Comparison of ENCODE assay signal across 9 mouse cellular contexts in genomic region chr5:120710161-120710825, GRCm38 (mm10). TPM values are rescaled to one million over a fixed set of nuclear protein-coding genes. Genes with fewer than 3 reads are reported as not detected.
DNase-seq lines count a peak whose midpoint lies in the region; ATAC-seq and TF ChIP-seq lines count a peak whose summit lies in the region.
"Had no signal": no experiment of that assay in that cellular context is flagged by ENCODE, and none has a peak within 500 bp of the region (broad histone marks: within the 10 kb centered on the region; RNA-seq: fewer than 3 reads in every experiment).

No protein-coding gene starts in this region.

- no peaks in the 10 kb centered on the region for H3K36me3 ChIP-seq in embryonic facial prominence, embryonic 10.5 days (replicated peaks)
- no peaks in the 10 kb centered on the region for H3K36me3 ChIP-seq in hindbrain, postnatal 0 days (ENCODE audit: insufficient read depth, low read length)
- no peaks in the 10 kb centered on the region for H3K36me3 ChIP-seq in midbrain, embryonic 13.5 days

- peak overlapping the region; percentile 96 for H3K9ac ChIP-seq in hindbrain, postnatal 0 days (replicated peaks; ENCODE audit: low read length)
- peak overlapping the region; percentile 92 for H3K9ac ChIP-seq in midbrain, embryonic 13.5 days (replicated peaks)

- TF ChIP-seq CTCF in brain, embryonic 14.5 days (IDR thresholded peaks at IDR 0.05; ENCODE audit: borderline replicate concordance, extremely low read depth, insufficient read depth, insufficient read length): no peak
- no peak; the same call in 1 of the 2 replicates for TF ChIP-seq CTCF in hindbrain, postnatal 0 days (IDR thresholded peaks at IDR 0.05; ENCODE audit: low read depth)

- peaks cover 34% of the 10 kb centered on the region for H3K4me1 ChIP-seq in embryonic facial prominence, embryonic 10.5 days
- peaks cover 19% of the 10 kb centered on the region for H3K4me1 ChIP-seq in hindbrain, postnatal 0 days (ENCODE audit: insufficient read depth, low read length)
- H3K4me1 ChIP-seq in midbrain, embryonic 13.5 days (replicated peaks): peaks cover 66% of the 10 kb centered on the region

- no peaks in the 10 kb centered on the region for H3K9me3 ChIP-seq in embryonic facial prominence, embryonic 10.5 days
- no peaks in the 10 kb centered on the region for H3K9me3 ChIP-seq in hindbrain, postnatal 0 days (ENCODE audit: low read length)
- no peaks in the 10 kb centered on the region for H3K9me3 ChIP-seq in midbrain, embryonic 13.5 days

- WGBS in embryonic facial prominence, embryonic 10.5 days: 4% methylated on average over 40 of the region's 40 CpGs
- WGBS in hindbrain, postnatal 0 days: 2% methylated on average over 39 of the region's 40 CpGs
- WGBS in midbrain, embryonic 13.5 days: 2% methylated on average over 40 of the region's 40 CpGs

- H3K27ac ChIP-seq in embryonic facial prominence, embryonic 10.5 days (replicated peaks): peak overlapping the region; percentile 74
- H3K27ac ChIP-seq in hindbrain, postnatal 0 days: peak overlapping the region; percentile 92
- peak overlapping the region; percentile 88 for H3K27ac ChIP-seq in midbrain, embryonic 13.5 days

- H3K4me3 ChIP-seq in embryonic facial prominence, embryonic 10.5 days: peak overlapping the region; percentile 61
- peak overlapping the region; percentile 81 for H3K4me3 ChIP-seq in hindbrain, postnatal 0 days (ENCODE audit: low read length)
- H3K4me3 ChIP-seq in midbrain, embryonic 13.5 days (replicated peaks): peak overlapping the region; percentile 78

- H3K27me3 ChIP-seq in embryonic facial prominence, embryonic 10.5 days (replicated peaks; ENCODE audit: low read depth, poor library complexity, severe bottlenecking): peaks cover 98% of the 10 kb centered on the region
- no peaks in the 10 kb centered on the region for H3K27me3 ChIP-seq in hindbrain, postnatal 0 days (ENCODE audit: insufficient read depth, low read length)
- peaks cover 32% of the 10 kb centered on the region for H3K27me3 ChIP-seq in midbrain, embryonic 13.5 days

- peak; percentile 42 to 55 for DNase-seq in left cerebral cortex, postnatal 25 days (ENCODE audit: low spot score in 2 of 2)
- DNase-seq in left cerebral cortex, adult 11 months (ENCODE audit: low spot score): no peak
- DNase-seq in brain, embryonic 14.5 days (ENCODE audit: low read depth): peak; percentile 74
- peak; percentile 55 for DNase-seq in embryonic facial prominence, embryonic 10.5 days (ENCODE audit: low spot score)
- peak; percentile 76 for DNase-seq in hindbrain, postnatal 0 days (ENCODE audit: low spot score)
- DNase-seq in adipocyte (ENCODE audit: low spot score): no peak
- DNase-seq in urinary bladder, adult 2 months (ENCODE audit: low spot score): no peak

- peak; percentile 41 for ATAC-seq in hindbrain, postnatal 0 days
- ATAC-seq in midbrain, embryonic 13.5 days: peak; percentile 46

- intact Hi-C loops in left cerebral cortex, postnatal 25 days (cut with DNase I): loop anchor here (2.0 kb wide), 1 partner anchor 89 kb away; no protein-coding TSS in a partner anchor

- peak overlapping the region; percentile 89 for H3K4me2 ChIP-seq in hindbrain, postnatal 0 days (ENCODE audit: low read depth, low read length)
- peak overlapping the region; percentile 67 for H3K4me2 ChIP-seq in midbrain, embryonic 13.5 days (replicated peaks)

- TF ChIP-seq POLR2A in brain, embryonic 14.5 days (IDR thresholded peaks at IDR 0.05; ENCODE audit: borderline replicate concordance, extremely low read depth, insufficient read depth, insufficient read length, poor library complexity, severe bottlenecking): no peak

RNA-seq across cellular contexts. Expression of gene Dtx1, which starts 1.4 kb away (rescaled TPM):
- total RNA-seq in left cerebral cortex, postnatal 25 days (2021): 10 to 100 TPM; 68.9 to 71.2 TPM
- 119 and 150 TPM in 2 replicates for polyA plus RNA-seq in brain, embryonic 14.5 days (2012; rRNA removed)
- 1.8 and 2.2 TPM in 2 replicates for polyA plus RNA-seq in embryonic facial prominence, embryonic 10.5 days (2016; fragmentation: Nextera tagmentation; extraction: Ambion mirVana)
- total RNA-seq in hindbrain, postnatal 0 days (2014; rRNA removed): 230 and 246 TPM in 2 replicates
- 51.4 and 52.9 TPM in 2 replicates for polyA plus RNA-seq in hindbrain, postnatal 0 days (2015; fragmentation: Nextera tagmentation; extraction: Ambion mirVana)
- 25.1 and 34.2 TPM in 2 replicates for polyA plus RNA-seq in midbrain, embryonic 13.5 days (2015; fragmentation: Nextera tagmentation; extraction: Ambion mirVana)
- polyA plus RNA-seq in urinary bladder, adult 2 months (2012; rRNA removed): 6.6 and 12.5 TPM in 2 replicates
- polyA plus RNA-seq: liver, embryonic 16.5 days had no signal

RNA-seq across cellular contexts. Expression of gene Oas2, which starts 39.4 kb away (rescaled TPM):
- under 1 TPM in 1 of 2 experiments, not detected in 1; 0.30 TPM for total RNA-seq in left cerebral cortex, postnatal 25 days (2021)
- 0.41 and 0.49 TPM in 2 replicates for polyA plus RNA-seq in brain, embryonic 14.5 days (2012; rRNA removed)
- 0.06 and 0.10 TPM in 2 replicates for polyA plus RNA-seq in embryonic facial prominence, embryonic 10.5 days (2016; fragmentation: Nextera tagmentation; extraction: Ambion mirVana)
- 0.43 and 1.3 TPM in 2 replicates for total RNA-seq in hindbrain, postnatal 0 days (2014; rRNA removed)
- 0.24 and 0.45 TPM in 2 replicates for polyA plus RNA-seq in hindbrain, postnatal 0 days (2015; fragmentation: Nextera tagmentation; extraction: Ambion mirVana)
- 0.07 and 0.17 TPM in 2 replicates for polyA plus RNA-seq in midbrain, embryonic 13.5 days (2015; fragmentation: Nextera tagmentation; extraction: Ambion mirVana)
- 8.3 and 9.0 TPM in 2 replicates for polyA plus RNA-seq in urinary bladder, adult 2 months (2012; rRNA removed)

Comparison
In these comparisons a context has a peak if more than half of its experiments do, and no peak if none do; other contexts are left out.
1. DNase-seq: peak in left cerebral cortex, postnatal 25 days (2 of 2), brain, embryonic 14.5 days (single experiment), embryonic facial prominence, embryonic 10.5 days (single experiment) and hindbrain, postnatal 0 days (single experiment); none in left cerebral cortex, adult 11 months (single experiment), adipocyte (single experiment) and urinary bladder, adult 2 months (single experiment).
2. Peak in every context shown above with its lines, with median percentiles within 50 percentile points of each other: H3K27ac ChIP-seq and H3K4me3 ChIP-seq.